Mouse (Mus musculus): ENCODE data around the gene Ccdc18. TPM values are rescaled to one million over a fixed set of nuclear protein-coding genes. Genes with fewer than 3 reads are reported as not detected.

Gene Ccdc18
- total and polyA plus RNA-seq, 3 experiments, result 2.3 to 3.0 TPM; not detected in 1

- TF ChIP-seq SIN3A (IDR thresholded peaks at IDR 0.05; ENCODE audit: low read length) (no peak), CHD1 (IDR thresholded peaks at IDR 0.05; ENCODE audit: low read depth, low read length) (no peak), ETS1 (IDR thresholded peaks at IDR 0.05; ENCODE audit: low read depth, low read length) (no peak), POLR2AphosphoS2 (IDR thresholded peaks at IDR 0.05; ENCODE audit: low read length) (no peak), JUND (IDR thresholded peaks at IDR 0.05; ENCODE audit: low read depth, low read length) (no peak), MAFK (IDR thresholded peaks at IDR 0.05; ENCODE audit: borderline replicate concordance, low read depth, low read length) (no peak), USF2 (IDR thresholded peaks at IDR 0.05; ENCODE audit: borderline replicate concordance in 1 of 2, insufficient read depth in 1 of 2, low read depth in 1 of 2, low read length in 2 of 2) (no peak), UBTF (IDR thresholded peaks at IDR 0.05; ENCODE audit: borderline replicate concordance, insufficient read depth, low read depth, low read length) (no peak), MYC (IDR thresholded peaks at IDR 0.05; ENCODE audit: low read depth, low read length) (no peak), EP300 (IDR thresholded peaks at IDR 0.05; ENCODE audit: low read depth in 1 of 2, low read length in 2 of 2) (peak in 1 of 2 experiments; percentile 40; a peak in 1 of 4 replicates), NELFE (IDR thresholded peaks at IDR 0.05; ENCODE audit: low read depth, low read length) (no peak), MAX (IDR thresholded peaks at IDR 0.05; ENCODE audit: low read length) (no peak), POLR2AphosphoS5 (IDR thresholded peaks at IDR 0.05; ENCODE audit: borderline replicate concordance, low read depth, low read length) (no peak), MAZ (IDR thresholded peaks at IDR 0.05; ENCODE audit: low read depth, low read length) (no peak)
Measured at GRCm38 (mm10) chr5:108224077-108224476, 91.4 kb downstream of the Ccdc18 start (continued).

DNA sequence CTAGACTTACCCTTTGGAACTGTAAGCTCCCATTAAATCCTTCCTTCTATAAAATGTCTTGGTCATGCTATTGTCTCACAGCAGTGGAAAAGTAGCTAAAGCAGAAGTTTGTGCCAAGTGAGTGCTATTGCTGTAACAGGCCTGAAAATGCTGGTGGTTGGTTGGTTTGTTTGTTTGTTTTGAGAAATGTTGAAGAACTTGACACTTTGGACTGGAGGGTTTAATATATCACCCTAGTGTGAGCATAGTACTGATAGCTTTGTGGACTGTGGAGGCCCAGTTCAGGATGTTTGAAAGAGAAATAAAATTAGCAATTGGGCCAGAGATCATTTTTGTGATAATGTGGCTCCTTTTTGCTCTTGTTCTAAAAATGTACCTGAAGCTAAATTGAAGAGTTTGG, 93.5 kb downstream of the Ccdc18 start:
- no peak overlapping the region for H3K27ac ChIP-seq (ENCODE audit: control insufficient read depth, low read depth, low read length)
- H3K4me3 ChIP-seq (ENCODE audit: control insufficient read depth in 1 of 2, insufficient read depth in 1 of 2, low read depth in 2 of 2, low read length in 2 of 2), result no peak overlapping the region
- no peak overlapping the region for H3K9ac ChIP-seq (ENCODE audit: control insufficient read depth, low read depth, low read length, poor library complexity, severe bottlenecking)
- H3K9me3 ChIP-seq (replicated peaks; ENCODE audit: insufficient read depth, low read length), result no peaks in the 10 kb centered on the region
- DNase-seq (ENCODE audit: low read depth, low spot score), result no peak
- no peaks in the 10 kb centered on the region for H3K27me3 ChIP-seq (ENCODE audit: control insufficient read depth in 1 of 2, insufficient read depth in 2 of 2, low read length in 2 of 2)
- H3K79me2 ChIP-seq (ENCODE audit: control insufficient read depth, insufficient read depth, low read length, poor library complexity), result no peaks in the 10 kb centered on the region
- TF ChIP-seq MXI1 (IDR thresholded peaks at IDR 0.05; ENCODE audit: low read depth, low read length) (no peak), JUND (IDR thresholded peaks at IDR 0.05; ENCODE audit: low read depth, low read length) (no peak), GABPA (IDR thresholded peaks at IDR 0.05; ENCODE audit: low read depth, low read length) (no peak), SIN3A (IDR thresholded peaks at IDR 0.05; ENCODE audit: low read length) (no peak)
- H3K36me3 ChIP-seq (ENCODE audit: control insufficient read depth in 1 of 2, insufficient read depth in 2 of 2, low read length in 2 of 2), result no peaks in the 10 kb centered on the region; a peak in 1 of 4 replicates
- no peaks in the 10 kb centered on the region for H3K4me1 ChIP-seq (ENCODE audit: control insufficient read depth in 1 of 2, insufficient read depth in 2 of 2, low read length in 2 of 2)

- no peak overlapping the region for H3K4me3 ChIP-seq (ENCODE audit: control insufficient read depth in 1 of 2, insufficient read depth in 1 of 2, low read depth in 2 of 2, low read length in 2 of 2)
- H3K36me3 ChIP-seq (ENCODE audit: control insufficient read depth in 1 of 2, insufficient read depth in 2 of 2, low read length in 2 of 2), result no peaks in the 10 kb centered on the region
- H3K9me3 ChIP-seq (replicated peaks; ENCODE audit: insufficient read depth, low read length), result no peaks in the 10 kb centered on the region
- no peak for TF ChIP-seq KAT2A (conservative IDR thresholded peaks at IDR 0.05; ENCODE audit: low read depth, low read length)
- no peak for TF ChIP-seq POLR2A (IDR thresholded peaks at IDR 0.05; ENCODE audit: control insufficient read depth in 1 of 2, insufficient read depth in 1 of 2, low read depth in 1 of 2, low read length in 2 of 2, poor library complexity in 1 of 2)
- TF ChIP-seq USF1 (IDR thresholded peaks at IDR 0.05; ENCODE audit: low read depth, low read length), result no peak
- TF ChIP-seq NRF1 (IDR thresholded peaks at IDR 0.05; ENCODE audit: insufficient read depth, low read depth, low read length, poor library complexity, severe bottlenecking), result no peak
- TF ChIP-seq EP300 (IDR thresholded peaks at IDR 0.05; ENCODE audit: low read depth in 1 of 2, low read length in 2 of 2), result no peak
- no peak for TF ChIP-seq CHD1 (IDR thresholded peaks at IDR 0.05; ENCODE audit: low read depth, low read length)
- no peak for TF ChIP-seq UBTF (IDR thresholded peaks at IDR 0.05; ENCODE audit: borderline replicate concordance, insufficient read depth, low read depth, low read length)
- TF ChIP-seq CTCF (IDR thresholded peaks at IDR 0.05 in 2 of 3, conservative IDR thresholded peaks at IDR 0.05 in 1 of 3; ENCODE audit: control insufficient read depth in 1 of 3, insufficient read depth in 1 of 3, low read depth in 2 of 3, low read length in 3 of 3, poor library complexity in 1 of 3, severe bottlenecking in 1 of 3), result no peak
- TF ChIP-seq ETS1 (IDR thresholded peaks at IDR 0.05; ENCODE audit: low read depth, low read length), result no peak
- H3K27me3 ChIP-seq (ENCODE audit: control insufficient read depth in 1 of 2, insufficient read depth in 2 of 2, low read length in 2 of 2), result no peaks in the 10 kb centered on the region; a peak in 2 of 4 replicates
- no peaks in the 10 kb centered on the region; a peak in 1 of 4 replicates for H3K4me1 ChIP-seq (ENCODE audit: control insufficient read depth in 1 of 2, insufficient read depth in 2 of 2, low read length in 2 of 2)
- no peak overlapping the region for H3K9ac ChIP-seq (ENCODE audit: control insufficient read depth, low read depth, low read length, poor library complexity, severe bottlenecking)
- H3K27ac ChIP-seq (ENCODE audit: control insufficient read depth, low read depth, low read length), result no peak overlapping the region
- DNase-seq (ENCODE audit: low read depth, low spot score), result no peak
- no peaks in the 10 kb centered on the region for H3K79me2 ChIP-seq (ENCODE audit: control insufficient read depth, insufficient read depth, low read length, poor library complexity)
Measured at GRCm38 (mm10) chr5:108246314-108246765, 113.7 kb downstream of the Ccdc18 start.

Measured in MEL (cell line).